Mouse (Mus musculus) activated CD4-positive, CD25-positive, alpha-beta regulatory T cell, adult 9 weeks (primary cell): Measurements from ENCODE around the gene Olfr159. TPM values are rescaled to one million over a fixed set of nuclear protein-coding genes. Genes with fewer than 3 reads are reported as not detected.

ENCODE experiments used
- polyA plus RNA-seq: library from polyadenylated mRNA; unstranded; fragments of 100-300 nt; shearing (Covaris generic); gene quantifications from one replicate; pipeline ENCODE4 v1.2.1, GENCODE M21; 2017

Gene Olfr159
- polyA plus RNA-seq, result not detected

GRCm38 (mm10) chr4:43770909-43771308, at the start of gene Olfr159:
Olfr159 (minus strand) TSS chr4:43771009.

GRCm38 (mm10) chr4:43729794-43730550, 40.8 kb downstream of the Olfr159 start, which contains the start of gene Spaar:
Spaar (plus strand) TSS chr4:43730034.

GRCm38 (mm10) chr4:43726995-43727394, 43.8 kb downstream of the Olfr159 start, which contains the start of gene Hrct1:
Hrct1 (plus strand) TSS chr4:43727188.

Other genes starting within 250 kb of the Olfr159 start
- gene Tpm2, start 247.2 kb downstream of the Olfr159 start, polyA plus RNA-seq, result not detected
- 86.8 TPM for gene Creb3, start 208.7 kb downstream of the Olfr159 start, polyA plus RNA-seq
- 436 TPM for gene Tln1, start 208.3 kb downstream of the Olfr159 start, polyA plus RNA-seq
- gene Rgp1, start 192.3 kb downstream of the Olfr159 start, polyA plus RNA-seq, result 24.1 TPM
- 27.6 TPM for gene Gba2, start 192.1 kb downstream of the Olfr159 start, polyA plus RNA-seq
- gene Msmp, start 186.5 kb downstream of the Olfr159 start, polyA plus RNA-seq, result 3.2 TPM
- not detected for gene Npr2, start 139.1 kb downstream of the Olfr159 start, polyA plus RNA-seq
- 0.38 TPM for gene Spag8, start 117.4 kb downstream of the Olfr159 start, polyA plus RNA-seq
- gene Hint2, start 114.5 kb downstream of the Olfr159 start, polyA plus RNA-seq, result 70.9 TPM
- 0.83 TPM for gene Tmem8b, start 102.0 kb downstream of the Olfr159 start, polyA plus RNA-seq
- 1.4 TPM for gene Fam221b, start 101.9 kb downstream of the Olfr159 start, polyA plus RNA-seq
- not detected for gene Olfr70, start 70.2 kb downstream of the Olfr159 start, polyA plus RNA-seq
- gene Olfr71, start 60.8 kb downstream of the Olfr159 start, polyA plus RNA-seq, result not detected
- not detected for gene Hrct1, start 43.8 kb downstream of the Olfr159 start, polyA plus RNA-seq
- gene Spaar, start 41.0 kb downstream of the Olfr159 start, polyA plus RNA-seq, result not detected
- gene Olfr156, start 52.9 kb upstream of the Olfr159 start, polyA plus RNA-seq, result not detected
- gene Olfr157, start 69.2 kb upstream of the Olfr159 start, polyA plus RNA-seq, result 0.12 TPM
- not detected for gene Olfr155, start 80.6 kb upstream of the Olfr159 start, polyA plus RNA-seq
- gene Reck, start 104.5 kb upstream of the Olfr159 start, polyA plus RNA-seq, result 4.2 TPM
- 234 TPM for gene Glipr2, start 186.4 kb upstream of the Olfr159 start, polyA plus RNA-seq
- not detected for gene Ccin, start 212.5 kb upstream of the Olfr159 start, polyA plus RNA-seq
- 112 TPM for gene Clta, start 233.4 kb upstream of the Olfr159 start, polyA plus RNA-seq